Mouse (Mus musculus) ES-Bruce4 (cell line): ENCODE measurements at regions not wholly inside any gene's neighbourhood (a gene's known extent, or its start where the extent isn't known, plus 50 kb on each side); places are given as distances from the start of the nearest gene placed in this dataset.

Experiments
- CTCF ChIP-seq: IDR thresholded peaks from one replicate; pipeline ENCODE4 v1.8.1; 2011; ENCODE audit warnings: low read depth, low read length
- EP300 ChIP-seq: IDR thresholded peaks from 2 replicates; pipeline ENCODE4 v1.6.1; 2011; ENCODE audit warnings: low read depth, low read length; ENCODE audit not compliant: insufficient read depth
- POLR2A ChIP-seq: IDR thresholded peaks from one replicate; pipeline ENCODE4 v1.8.1; 2011; ENCODE audit warnings: low read length; ENCODE audit not compliant: insufficient read depth

DNA sequence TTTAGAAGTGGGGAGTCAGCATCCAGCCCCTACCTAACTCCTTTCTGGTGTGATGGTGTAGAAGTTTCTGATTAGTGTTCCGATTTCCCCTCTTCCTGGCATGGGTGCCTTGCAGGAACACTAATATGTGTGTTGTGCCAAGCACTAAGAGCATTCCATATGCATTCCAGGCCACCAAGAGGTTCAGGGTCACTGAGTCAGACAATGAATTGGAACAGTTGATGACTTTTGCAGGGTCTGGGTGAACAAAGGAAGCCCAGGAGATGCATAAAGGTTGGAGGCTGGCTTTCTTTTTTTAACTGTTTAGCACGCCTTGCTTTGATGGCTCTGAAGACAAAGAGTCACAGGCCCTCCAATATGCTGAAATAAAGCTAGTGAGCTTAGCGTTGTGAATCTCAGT lies 244.3 kb upstream of the Thbs1 start:
- TF ChIP-seq CTCF (no peak), POLR2A (no peak), EP300 (no peak)
